Mouse (Mus musculus) lung, adult 2 months (tissue): ENCODE results near the gene Gripap1.

Experiments
- CTCF ChIP-seq: fragments of 200-500 bp; IDR thresholded peaks from 2 replicates; pipeline ENCODE4 v1.5.1; 2011; ENCODE audit warnings: mild to moderate bottlenecking, low read length, control low read depth; ENCODE audit not compliant: insufficient read depth
- POLR2A ChIP-seq: fragments of 200-500 bp; IDR thresholded peaks from 2 replicates; pipeline ENCODE4 v1.6.1; 2011; ENCODE audit warnings: low read depth, mild to moderate bottlenecking, control low read depth, low read length, borderline replicate concordance; ENCODE audit errors: extremely low read depth

- no peak for TF ChIP-seq POLR2A
- no peak for TF ChIP-seq CTCF
These were observed 13.9 kb upstream of the Gripap1 start for GRCm38 (mm10) chrX:7775501-7776205.
